Mouse (Mus musculus) ZHBTc4 (cell line): Measurements from ENCODE around the gene Gm26602.

ENCODE experiments used
- DNase-seq: peaks from one replicate; pipeline ENCODE4 v3.0.0-alpha.2; 2011; ENCODE audit warnings: low read depth, low spot score

Gm26602 gene

DNA sequence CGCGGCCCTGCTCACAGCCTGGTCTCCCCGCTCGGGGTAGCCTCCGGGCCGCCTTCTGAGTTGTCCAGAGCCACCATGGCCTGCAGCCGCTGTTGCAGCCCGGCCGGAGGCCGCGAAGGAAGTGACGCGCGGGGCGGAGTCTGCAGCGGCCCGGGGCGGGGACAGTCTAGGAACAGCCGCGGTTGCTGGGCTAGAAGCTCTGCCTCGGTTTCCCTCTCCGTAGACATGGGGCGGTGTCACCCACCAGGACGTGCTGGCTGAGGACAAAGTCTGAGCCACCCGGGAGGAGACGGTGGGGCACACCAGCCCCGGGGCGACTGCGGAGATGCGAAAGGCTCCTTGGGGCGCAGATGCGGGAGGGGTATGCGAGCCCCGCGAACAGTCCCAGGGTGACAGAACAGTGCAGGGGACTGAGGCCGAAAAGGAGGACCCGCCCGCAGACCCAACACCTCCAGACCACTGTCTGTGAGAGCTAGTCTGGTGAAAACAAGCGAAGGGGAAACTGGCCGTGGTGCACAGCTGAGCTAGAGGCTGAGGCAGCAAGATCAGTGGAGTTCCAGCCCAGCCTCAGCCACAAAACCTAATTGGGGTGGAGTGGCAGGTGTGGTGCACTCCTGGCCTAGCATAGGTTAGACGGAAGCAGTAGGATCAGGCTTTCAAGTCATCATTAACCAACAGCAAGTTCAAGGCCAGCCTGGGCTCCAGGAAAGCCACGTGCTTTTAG is 6.3 kb downstream of the Gm26602 start, which contains the start of gene Kiss1r:
TSS of gene Kiss1r (plus strand) at position 164 of the 724 bp plus-strand sequence.
- peak; percentile 75 for DNase-seq

DNA sequence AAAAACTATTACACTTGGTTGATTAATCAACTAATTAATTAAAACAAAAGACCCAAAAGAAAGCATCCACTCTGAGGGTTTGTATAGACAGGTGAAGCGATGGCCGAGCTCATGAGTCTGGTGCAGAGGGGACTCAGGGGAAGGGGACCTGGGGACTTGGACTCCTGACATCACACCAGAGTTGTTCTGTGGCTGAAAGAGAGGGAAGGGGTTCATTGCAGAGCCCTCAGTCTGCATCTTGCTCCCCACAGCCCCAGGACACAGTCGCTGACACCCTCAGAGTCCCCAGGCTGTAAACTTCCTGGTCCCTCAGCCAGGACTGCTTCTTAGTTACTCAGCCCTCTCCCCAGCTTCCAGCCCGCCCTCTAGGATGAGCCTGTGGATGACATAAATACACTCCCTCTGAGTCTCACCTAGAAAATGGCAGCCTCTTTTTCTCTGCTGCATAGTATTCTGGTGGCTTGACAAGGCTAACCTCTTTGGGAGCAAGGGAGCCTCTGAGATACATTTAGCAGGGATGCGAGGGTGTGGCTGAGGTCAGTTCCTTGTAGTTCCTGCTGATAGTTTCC is 7.0 kb downstream of the Gm26602 start:
- DNase-seq = no peak

DNA sequence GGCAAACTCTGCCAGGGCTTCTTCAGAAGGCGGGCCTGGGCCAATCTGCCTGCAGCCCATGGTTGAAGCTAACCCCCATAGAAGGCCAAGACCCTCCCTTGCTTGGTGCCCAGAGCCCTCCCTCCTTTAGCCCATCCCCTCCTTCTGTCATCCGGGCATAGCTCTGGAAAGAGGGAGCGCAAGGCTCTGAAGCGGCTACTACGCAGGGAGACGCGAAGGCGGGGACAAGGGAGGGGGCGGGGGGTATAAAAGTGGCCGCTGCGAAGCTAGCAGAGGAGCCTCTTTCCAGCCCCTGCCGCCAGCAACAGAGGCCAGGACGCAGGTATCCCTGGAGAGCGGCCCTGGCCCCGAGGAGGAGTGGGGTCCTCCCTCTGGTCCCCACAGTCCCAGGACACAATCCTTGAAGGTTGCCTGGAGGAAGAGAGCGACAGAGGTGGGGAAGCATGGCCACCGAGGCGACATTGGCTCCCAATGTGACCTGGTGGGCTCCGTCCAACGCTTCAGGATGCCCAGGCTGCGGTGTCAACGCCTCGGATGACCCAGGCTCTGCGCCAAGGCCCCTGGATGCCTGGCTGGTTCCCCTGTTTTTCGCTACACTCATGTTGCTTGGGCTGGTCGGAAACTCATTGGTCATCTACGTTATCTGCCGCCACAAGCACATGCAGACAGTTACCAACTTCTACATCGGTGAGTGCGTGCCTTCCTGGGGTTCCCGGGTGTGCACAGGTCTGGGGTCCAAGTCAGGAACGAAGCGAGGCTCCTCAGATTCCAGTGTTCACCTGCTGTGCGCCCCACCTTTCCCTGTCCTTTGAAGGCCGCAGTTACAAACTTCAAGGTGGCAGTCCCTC is 7.8 kb downstream of the Gm26602 start:
- DNase-seq = peak; percentile 28

DNA sequence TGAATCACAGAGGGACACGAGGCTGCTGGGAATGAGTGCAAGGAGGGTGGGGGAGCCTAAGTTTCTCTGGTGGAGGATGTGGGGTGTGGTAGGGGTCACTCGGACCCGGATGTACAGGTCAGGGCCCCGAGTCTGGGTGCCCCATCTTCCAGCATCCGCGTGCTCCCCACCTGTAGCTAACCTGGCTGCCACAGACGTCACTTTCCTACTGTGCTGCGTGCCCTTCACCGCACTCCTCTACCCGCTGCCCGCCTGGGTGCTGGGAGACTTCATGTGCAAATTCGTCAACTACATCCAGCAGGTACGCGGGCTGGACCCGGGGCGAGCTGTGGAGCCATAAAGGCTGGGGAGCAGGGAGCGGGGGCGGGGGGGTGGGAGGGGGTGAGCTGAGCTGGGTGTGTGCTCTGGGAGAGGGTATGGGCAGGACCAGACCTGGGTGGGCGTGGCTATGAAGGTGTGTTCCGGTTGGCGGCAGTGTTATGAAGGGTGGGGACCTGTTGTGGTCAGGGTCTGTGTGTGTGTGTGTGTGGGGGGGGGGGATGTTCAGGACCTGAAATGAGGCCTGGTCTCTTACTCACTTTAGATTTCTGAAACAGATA is 8.7 kb downstream of the Gm26602 start:
- DNase-seq = no peak

DNA sequence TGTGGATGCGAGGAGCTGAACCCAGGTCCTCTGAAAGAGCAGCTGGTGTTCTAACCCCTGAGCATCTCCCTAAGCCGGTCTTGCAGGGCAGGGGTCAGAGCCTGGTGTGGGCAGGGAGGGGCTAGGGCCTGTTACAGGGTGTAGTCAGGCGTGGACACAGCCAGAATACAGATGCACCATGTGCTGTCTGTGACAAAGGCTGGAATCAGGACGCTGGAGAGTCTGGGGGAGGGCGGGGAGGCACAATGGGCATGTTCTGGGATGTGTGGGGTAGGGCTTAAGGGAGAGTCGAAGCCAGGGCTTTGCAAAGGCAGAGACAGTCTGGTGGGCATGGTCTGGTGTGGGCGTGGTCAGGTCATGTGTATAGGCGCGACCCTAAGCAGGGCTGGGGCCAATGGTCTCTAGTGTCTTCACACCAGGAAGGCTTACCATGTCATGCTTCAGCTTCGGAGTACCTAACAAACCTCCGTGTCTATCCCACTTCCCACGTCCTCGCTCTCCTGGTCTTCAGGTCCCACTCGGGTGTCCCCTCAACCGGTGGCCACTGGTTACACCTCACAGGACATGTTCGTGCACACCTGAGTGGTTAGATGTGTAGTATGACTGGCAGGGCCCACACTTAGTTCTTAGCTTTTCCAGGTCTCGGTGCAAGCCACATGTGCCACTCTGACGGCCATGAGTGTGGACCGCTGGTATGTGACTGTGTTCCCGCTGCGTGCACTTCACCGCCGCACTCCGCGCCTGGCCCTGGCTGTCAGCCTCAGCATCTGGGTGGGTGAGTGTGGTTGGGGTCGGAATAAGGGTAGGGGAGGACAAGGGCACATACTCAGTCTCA is 9.6 kb downstream of the Gm26602 start:
- peak; percentile 41 for DNase-seq

DNA sequence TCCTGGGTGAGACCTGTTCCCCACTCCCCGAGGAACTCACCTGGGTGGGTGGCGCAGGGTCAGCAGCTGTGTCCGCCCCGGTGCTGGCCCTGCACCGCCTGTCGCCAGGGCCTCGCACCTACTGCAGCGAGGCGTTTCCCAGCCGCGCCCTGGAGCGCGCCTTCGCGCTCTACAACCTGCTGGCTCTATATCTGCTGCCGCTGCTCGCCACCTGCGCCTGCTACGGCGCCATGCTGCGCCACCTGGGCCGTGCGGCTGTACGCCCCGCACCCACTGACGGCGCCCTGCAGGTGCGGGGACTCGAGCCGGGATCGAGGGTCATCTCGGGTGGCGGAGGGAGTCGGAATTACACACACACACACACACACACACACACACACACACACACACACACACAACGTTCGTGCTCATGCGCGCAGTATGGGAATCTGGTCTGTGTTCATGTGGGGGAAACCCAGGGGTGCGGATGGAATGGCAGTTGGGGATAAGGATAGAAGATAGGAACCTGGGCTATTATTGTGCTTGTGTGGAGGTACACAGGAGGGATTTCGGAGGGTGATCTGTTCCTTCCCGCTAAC is 10.4 kb downstream of the Gm26602 start, which contains the start of gene R3hdm4:
TSS of gene R3hdm4 (minus strand) at position 251 of the 578 bp plus-strand sequence.
- peak; percentile 62 for DNase-seq

DNA sequence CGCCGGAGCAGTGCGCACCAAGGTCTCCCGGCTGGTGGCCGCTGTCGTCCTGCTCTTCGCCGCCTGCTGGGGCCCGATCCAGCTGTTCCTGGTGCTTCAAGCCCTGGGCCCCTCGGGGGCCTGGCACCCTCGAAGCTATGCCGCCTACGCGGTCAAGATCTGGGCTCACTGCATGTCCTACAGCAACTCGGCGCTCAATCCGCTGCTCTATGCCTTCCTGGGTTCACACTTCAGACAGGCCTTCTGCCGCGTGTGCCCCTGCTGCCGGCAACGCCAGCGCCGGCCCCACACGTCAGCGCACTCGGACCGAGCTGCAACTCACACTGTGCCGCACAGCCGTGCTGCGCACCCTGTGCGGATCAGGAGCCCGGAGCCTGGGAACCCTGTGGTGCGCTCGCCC is 10.9 kb downstream of the Gm26602 start:
- peak; percentile 72 for DNase-seq

DNA sequence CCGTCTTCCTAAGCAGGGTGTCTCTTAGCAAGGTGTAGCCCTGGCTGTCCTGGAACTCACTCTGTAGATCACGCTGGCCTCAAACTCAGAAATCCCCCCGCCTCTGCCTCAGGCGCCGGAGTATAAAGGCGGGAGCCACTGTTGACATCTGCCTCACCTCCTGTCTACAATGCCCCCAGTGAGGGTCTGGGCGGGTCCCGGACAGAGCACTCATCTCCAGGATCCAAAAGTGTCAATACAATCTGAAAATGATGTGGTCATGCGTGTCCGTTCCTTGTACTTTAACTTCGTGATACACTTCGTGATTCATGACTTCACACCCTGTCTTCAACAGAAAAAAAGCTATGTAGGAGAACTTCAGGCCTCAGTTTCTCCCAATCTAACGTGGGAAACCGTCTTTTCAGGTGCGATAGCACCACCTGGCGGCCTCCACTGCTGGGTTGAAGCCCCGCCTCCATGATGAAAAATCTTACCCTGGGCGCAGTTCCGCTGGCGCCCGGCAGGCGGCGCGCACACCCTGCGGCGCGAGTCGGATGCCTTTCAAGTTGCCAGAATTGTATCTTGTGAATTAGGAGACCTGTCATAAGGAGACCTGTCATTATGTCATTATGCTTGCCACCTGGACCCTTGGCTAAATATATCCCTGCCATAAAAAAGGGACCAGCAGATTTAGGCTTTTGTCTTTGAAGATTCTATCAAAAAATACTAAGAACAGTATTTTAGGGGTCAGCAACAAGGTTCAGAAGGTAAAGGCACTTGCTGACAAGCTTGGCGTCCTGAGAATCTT is 14.5 kb downstream of the Gm26602 start:
- peak; percentile 92 for DNase-seq

DNA sequence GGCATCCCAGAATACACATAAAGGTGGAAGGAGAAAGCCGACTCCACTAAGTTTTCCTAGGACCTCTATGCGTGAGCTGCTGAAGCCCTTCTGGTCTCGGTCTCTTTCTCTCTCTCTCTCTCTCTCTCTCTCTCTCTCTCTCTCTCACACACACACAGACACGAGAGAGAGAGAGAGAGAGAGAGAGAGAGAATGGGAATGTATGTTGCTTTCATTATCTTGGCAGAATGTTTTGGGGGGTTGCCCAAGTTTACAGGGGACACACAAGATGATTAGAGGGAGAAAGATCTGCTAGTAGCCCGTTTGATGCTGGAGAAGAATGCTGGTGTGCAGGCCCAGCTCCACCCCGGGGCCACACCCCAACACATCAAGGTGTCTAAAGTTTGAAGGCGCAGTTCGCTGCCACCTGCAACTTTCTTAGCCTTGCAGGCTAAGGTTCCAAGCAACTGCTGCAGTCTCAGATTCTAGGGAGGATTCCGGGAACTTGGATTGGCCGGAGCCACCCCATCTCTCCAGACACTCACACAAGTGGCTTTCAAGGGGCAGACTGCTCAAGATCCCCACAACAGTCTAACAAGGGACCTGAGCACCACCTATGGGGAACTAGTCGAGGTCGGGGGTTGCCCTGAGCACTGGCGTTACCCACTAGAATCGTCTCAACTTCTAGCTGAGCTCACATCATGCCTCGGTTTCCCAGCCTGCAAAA is 15.3 kb downstream of the Gm26602 start:
- no peak for DNase-seq

DNA sequence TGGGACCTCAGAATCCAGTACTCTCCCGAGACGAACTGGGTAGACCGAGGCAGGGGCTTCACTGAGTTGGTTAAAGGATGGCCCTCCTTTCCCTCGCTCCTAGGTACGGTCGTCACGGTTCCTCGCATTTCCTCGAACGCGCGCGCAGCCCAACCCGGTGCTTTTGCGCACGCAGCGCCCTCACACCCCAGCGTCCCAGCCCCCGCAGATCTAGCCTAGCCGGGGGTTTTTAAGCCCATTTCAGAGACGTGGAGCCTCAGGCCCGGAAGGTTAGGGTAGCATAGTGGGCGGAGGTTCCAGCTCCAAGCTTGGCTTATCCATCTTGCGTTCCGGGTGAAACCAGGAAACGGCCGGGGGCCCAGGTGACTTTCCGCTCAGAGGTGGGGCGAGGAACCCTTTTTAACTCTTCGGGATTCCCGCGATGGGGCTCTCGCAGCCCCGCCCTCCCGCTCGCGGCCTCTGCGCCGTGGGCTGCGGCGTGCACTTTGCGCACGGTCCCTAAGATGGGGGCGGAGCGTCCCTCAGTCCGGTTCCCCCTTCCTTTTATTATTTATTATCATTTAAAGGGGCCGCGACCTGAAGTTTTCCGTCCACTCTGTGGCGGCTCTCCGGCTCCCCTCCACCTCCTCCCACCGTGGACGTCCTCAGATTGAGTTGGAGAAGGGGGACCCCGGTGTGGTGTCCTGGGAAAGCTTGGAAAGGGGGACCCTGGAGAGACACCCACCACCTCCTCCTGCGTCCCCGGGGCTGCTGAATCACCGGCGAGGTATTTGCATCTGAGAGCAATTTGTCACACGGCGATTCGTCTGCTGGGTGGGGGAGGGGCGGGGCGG is 16.1 kb downstream of the Gm26602 start, which contains the start of gene Arid3a:
TSS of gene Arid3a (plus strand) at position 553 of the 833 bp plus-strand sequence.
- peak; percentile 97 for DNase-seq

DNA sequence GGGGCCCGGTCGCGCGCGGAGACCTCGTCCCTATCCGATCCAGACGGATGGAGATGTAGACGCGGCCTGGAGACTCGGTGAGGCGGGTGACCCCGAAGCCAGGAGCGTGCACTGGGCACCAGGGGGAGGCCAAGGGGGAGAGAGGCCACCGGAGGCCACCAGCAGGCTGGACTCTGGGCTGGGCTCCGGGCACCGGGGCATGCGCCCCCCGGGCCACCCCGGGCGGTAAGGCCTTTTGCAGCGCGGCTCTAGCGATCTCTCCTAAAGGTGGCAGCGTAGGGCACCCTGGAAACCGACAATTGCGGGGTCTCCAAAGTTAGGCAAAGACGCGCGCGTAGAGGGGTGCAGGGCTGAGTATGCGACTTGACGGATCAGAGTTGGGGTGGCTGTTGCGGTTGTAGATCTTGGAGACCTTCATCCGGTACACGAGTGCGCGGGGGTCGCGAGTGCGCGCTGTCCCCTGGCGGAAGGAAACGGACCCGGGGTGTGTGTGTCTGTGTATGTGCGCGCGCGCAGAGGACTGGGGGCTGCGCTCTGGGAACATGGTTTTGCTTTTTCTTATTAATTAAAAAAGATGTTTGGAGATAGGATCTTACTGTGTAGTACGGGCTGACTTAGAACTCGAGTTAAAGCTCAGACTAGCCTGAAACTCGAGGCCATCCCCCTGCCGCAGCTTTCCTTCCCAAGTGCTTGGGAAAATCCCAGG is 16.8 kb downstream of the Gm26602 start:
- DNase-seq = peak; percentile 51

DNA sequence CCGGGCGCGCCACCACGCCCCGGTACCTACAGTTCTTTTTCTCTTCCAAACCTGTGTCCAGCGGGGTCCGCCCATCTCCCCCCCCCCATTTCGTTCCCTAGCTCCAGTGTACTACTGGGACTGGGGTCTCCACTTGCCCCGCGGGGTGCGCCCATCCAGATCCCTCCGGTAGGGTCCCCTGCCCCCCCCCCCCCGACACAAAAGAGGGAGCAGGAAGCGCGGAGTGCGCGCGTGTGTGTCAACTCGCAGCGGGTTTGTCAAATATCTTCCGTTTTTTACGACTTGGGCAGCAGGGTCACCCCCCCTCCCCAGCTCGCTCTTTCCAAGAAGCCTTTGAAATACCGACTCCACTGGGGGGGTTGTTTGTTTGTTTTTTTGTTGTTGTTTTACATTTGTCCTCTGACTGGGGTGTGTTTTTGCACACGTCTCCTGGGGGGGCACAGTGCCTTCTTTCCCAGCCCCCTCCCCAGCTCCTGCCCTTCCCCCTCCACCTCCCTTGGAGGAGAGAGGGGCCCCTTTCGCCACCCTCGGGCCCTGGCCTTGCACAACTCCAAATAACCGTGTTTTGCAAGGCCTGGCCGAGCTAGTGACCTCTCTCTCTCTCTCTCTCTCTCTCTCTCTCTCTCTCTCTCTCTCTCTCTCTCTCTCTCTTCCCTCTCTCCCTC is 17.5 kb downstream of the Gm26602 start:
- no peak for DNase-seq

DNA sequence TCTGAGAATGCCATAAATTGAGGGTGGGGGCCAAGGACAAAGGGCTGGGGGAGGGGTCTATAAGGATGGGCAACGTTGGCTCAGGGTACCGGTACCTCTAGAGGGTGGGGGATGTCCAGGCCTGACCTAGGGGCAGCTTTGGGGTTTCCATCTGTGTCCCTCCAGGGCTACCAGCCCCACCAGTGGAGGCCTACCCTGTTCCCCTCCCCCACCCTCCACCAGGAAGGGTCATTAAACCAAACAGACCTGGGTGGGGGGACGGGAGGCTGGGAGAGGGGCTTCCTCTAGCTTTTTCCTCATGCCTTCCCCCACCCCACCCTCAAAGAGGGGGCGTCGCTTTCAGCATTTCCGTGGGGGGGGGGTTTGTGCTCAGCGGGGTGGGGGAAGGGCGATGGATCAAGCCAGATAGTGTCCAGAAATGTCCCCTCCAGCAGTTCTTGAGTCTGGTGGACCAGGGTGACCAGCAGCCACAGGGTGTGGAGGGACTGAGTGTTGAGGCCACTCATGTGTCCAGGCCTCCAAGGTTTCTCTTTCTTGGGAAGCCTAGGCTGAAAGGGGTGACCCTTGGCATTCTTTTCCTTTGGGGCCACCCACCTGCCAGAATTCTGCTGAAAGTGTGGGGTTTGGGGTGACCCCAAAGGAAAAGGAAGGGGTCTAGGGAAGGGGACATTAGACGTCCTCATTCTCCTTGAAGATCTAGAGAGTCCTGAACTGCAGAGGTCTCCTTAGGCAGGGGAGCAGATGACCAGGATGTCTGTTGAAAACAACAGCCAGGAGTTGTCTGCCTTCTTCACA is 18.4 kb downstream of the Gm26602 start:
- no peak for DNase-seq

DNA sequence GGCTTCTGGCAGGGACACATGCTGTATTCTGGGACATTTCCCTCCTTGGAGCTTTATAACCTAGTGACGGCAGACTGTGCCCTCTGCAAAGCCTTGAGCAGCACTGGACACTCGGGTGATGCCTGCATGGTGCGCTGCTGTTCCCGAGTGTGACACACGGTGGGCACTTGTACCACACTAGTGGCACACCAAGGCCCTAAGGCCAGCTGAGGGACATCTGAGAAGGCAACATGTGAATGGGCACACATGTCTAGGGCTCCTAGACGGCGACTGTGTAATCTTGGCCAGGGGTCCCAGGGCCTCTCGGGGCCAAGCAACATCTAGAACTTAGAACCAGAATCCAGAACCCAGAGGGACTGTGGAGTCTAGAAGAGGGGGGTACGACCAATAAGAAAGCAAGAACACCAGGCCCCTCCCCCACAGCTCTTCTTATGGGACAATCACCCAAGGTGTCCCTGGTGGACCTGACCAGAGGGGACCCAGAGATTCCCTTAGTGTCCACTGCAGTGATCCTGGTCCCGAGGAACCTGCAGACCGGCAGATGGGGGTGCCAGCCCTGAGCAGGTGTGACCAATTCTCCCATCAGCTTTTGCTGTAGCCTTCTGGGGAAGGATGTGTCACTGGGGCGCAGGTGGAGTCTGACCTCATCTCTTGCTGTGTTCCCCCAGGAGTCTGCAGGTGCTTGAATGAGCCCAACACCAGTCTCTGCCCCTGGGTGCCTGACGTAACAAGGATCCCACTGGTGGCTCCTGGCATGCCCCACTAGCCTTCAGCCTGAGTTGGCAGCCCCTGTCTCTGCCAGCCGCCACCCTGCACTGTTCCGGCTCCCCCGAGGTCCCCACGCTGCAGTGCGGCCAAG is 19.5 kb downstream of the Gm26602 start:
- DNase-seq = no peak

DNA sequence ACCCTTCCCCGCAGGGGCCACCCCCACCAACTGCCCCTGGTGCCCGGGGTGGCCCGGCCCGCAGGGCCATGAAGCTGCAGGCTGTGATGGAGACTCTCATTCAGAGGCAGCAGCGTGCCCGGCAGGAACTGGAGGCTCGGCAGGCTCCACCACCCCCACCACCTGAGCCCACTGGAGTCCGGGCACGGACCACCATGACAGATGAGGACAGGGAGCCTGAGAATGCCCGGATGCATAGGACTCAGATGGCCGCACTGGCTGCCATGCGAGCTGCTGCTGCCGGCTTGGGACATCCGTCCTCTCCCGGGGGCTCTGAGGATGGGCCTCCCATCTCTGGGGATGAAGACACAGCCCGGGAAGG is 20.1 kb downstream of the Gm26602 start:
- no peak for DNase-seq
